Mouse (Mus musculus) natural killer cell, adult 2 months (primary cell): ENCODE data around the gene Gm49358.

ENCODE experiments used
- DNase-seq, 2 experiments: peaks; one replicate each; pipeline ENCODE4 v3.0.0; 2022; ENCODE audit warnings: low spot score in 2 of 2

Gene Gm49358

GRCm38 (mm10) chr10:86872591-86872990 lies 108.8 kb downstream of the Gm49358 start:
- no peak for DNase-seq

- DNase-seq: no peak
Measured at GRCm38 (mm10) chr10:86878721-86879120, 114.9 kb downstream of the Gm49358 start.

DNA sequence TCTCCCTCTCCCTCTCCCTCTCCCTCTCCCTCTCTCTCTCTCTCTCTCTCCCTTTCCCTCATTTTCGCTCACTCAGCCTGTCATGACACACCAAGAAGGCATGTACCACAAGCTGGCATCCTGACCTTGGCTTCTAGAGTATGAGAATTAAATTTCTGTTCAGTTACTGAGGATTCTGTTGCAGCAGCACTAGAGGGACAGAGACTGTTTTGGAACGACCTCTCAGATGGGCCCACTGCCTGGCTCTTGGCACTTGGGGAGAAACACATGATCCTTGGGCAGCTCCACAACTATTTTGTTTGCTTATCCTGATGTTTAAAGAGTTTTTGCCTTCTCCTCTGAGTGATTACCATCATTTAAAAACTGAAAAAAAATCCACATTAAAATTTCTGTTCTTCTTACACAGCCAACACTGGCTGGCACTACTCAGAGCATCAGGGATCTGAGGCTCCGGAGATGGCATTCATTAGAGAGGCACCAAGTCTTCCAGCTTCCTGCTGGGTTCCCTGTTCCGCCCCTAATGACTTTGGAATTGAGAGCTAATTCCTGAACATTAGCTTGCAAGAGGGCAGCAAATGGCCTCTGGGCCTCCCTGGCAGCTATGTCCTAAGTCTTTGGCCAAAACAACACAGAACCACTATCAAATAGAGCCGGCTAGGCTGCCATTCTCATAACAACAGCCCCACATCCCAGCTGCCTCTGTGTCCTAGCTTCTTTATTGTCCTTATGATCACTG lies 116.5 kb downstream of the Gm49358 start:
- no peak for DNase-seq

DNA sequence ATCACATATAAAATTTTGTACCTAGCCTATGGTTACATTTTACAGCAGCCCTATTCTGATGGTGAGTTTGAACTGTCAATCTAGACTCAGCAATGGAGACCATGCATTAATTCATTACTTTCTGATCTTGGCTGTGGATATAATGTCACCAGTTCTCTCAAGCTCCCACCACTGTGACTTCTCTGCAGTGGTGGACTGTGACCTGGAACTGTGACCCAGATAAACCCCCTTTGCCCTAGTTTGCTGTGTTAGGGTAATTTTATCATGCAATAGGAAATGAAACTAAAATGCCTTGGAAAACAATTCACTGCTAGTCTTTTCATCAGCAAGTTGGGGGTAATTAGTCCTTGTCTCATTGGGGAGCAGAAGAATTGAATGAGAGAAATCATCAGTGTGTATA lies 117.7 kb downstream of the Gm49358 start:
- DNase-seq: no peak
